Mouse (Mus musculus) liver, embryonic 12.5 days (tissue): Measurements from ENCODE around the gene Olfr1499. TPM values are rescaled to one million over a fixed set of nuclear protein-coding genes. Genes with fewer than 3 reads are reported as not detected.

Experiments
- polyA plus RNA-seq: library from polyadenylated mRNA; unstranded; fragments of >200 nt; fragmentation: Nextera tagmentation; extraction: Ambion mirVana; gene quantifications from 2 replicates; pipeline ENCODE4 v1.2.1, GENCODE M21; 2016

The Olfr1499 gene
- polyA plus RNA-seq, 1 experiment from 2014 or later: not detected

Other genes starting within 250 kb of the Olfr1499 start
- gene Olfr1484, start 235.9 kb downstream of the Olfr1499 start, polyA plus RNA-seq: not detected in 2 replicates
- not detected in 2 replicates for gene Olfr1487, start 202.1 kb downstream of the Olfr1499 start, polyA plus RNA-seq
- gene Olfr1489, start 187.8 kb downstream of the Olfr1499 start, polyA plus RNA-seq: not detected in 2 replicates
- not detected in 2 replicates for gene Olfr1490, start 168.4 kb downstream of the Olfr1499 start, polyA plus RNA-seq
- gene Olfr1491, start 122.2 kb downstream of the Olfr1499 start, polyA plus RNA-seq: not detected in 2 replicates
- not detected in 2 replicates for gene Olfr1493-ps1, start 96.2 kb downstream of the Olfr1499 start, polyA plus RNA-seq
- not detected in 2 replicates for gene Olfr1494, start 79.7 kb downstream of the Olfr1499 start, polyA plus RNA-seq
- not detected in 2 replicates for gene Olfr1495, start 54.8 kb downstream of the Olfr1499 start, polyA plus RNA-seq
- gene Olfr1496, start 41.6 kb downstream of the Olfr1499 start, polyA plus RNA-seq: not detected in 2 replicates
- gene Olfr1497, start 21.2 kb downstream of the Olfr1499 start, polyA plus RNA-seq: not detected in 2 replicates
- not detected in 2 replicates for gene Olfr1500, start 11.0 kb upstream of the Olfr1499 start, polyA plus RNA-seq
- gene Olfr1501, start 31.2 kb upstream of the Olfr1499 start, polyA plus RNA-seq: not detected in 2 replicates
- not detected in 2 replicates for gene Olfr1502, start 42.3 kb upstream of the Olfr1499 start, polyA plus RNA-seq
- not detected in 2 replicates for gene Olfr1504, start 78.5 kb upstream of the Olfr1499 start, polyA plus RNA-seq
- gene Olfr1505, start 94.1 kb upstream of the Olfr1499 start, polyA plus RNA-seq: not detected in 2 replicates